Mouse (Mus musculus): Measurements from ENCODE around the gene Als2. TPM values are rescaled to one million over a fixed set of nuclear protein-coding genes. Genes with fewer than 3 reads are reported as not detected.

Als2 gene
- polyA plus RNA-seq, 1 experiment from 2014 or later = 7.1 TPM

- H3K4me3 ChIP-seq = no peak overlapping the region
- H3K9me3 ChIP-seq = no peaks in the 10 kb centered on the region
- peaks cover 49% of the 10 kb centered on the region for H3K36me3 ChIP-seq
- no peaks in the 10 kb centered on the region for H3K27me3 ChIP-seq (replicated peaks)
- no peak for ATAC-seq (ENCODE audit: extremely low read depth, insufficient number of reproducible peaks, low FRiP score, low TSS enrichment)
- no peak overlapping the region for H3K27ac ChIP-seq (replicated peaks)
- no peak overlapping the region for H3K4me2 ChIP-seq
- H3K4me1 ChIP-seq = 0 out of 2 replicates have a peak, but pooled peaks cover 5% of the 10 kb centered on the region
- H3K9ac ChIP-seq = no peak overlapping the region
- WGBS = 64% methylated on average over 4 of the region's 4 CpGs
Measured at GRCm38 (mm10) chr1:59211651-59212050, 25.4 kb downstream of the Als2 start.

GRCm38 (mm10) chr1:59208331-59208730, 28.7 kb downstream of the Als2 start:
- no peak overlapping the region for H3K4me2 ChIP-seq
- 73% methylated on average over 1 of the region's 1 CpGs for WGBS

DNA sequence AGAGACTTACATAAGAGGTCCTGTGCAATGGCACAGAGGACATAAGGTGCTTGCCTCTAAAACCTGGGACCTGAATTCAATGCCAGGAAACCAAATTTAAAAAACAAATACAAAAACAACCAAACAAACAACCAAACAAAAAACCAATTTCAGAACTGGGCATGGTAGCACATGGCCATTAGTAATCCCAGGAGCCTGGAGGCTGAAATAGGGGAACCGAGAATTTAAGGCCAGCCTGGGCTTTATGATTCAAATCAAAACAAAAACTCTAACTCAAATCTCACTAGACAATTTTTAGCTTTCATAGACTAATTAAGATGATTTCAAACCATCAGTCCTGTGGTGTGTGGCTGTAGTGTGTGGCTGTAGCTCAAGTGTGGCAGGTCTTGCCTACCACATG, 32.5 kb downstream of the Als2 start:
- H3K9ac ChIP-seq = no peak overlapping the region
- no peak overlapping the region for H3K4me3 ChIP-seq
- H3K27me3 ChIP-seq (replicated peaks) = no peaks in the 10 kb centered on the region
- no peak overlapping the region for H3K27ac ChIP-seq (replicated peaks)
- H3K36me3 ChIP-seq = peaks cover 51% of the 10 kb centered on the region
- ATAC-seq (ENCODE audit: extremely low read depth, insufficient number of reproducible peaks, low FRiP score, low TSS enrichment) = no peak
- H3K9me3 ChIP-seq = no peaks in the 10 kb centered on the region
- 0 out of 2 replicates have a peak, but pooled peaks cover 5% of the 10 kb centered on the region for H3K4me1 ChIP-seq
- WGBS = 76% methylated on average over 1 of the region's 1 CpGs
- no peak overlapping the region for H3K4me2 ChIP-seq

More at GRCm38 (mm10) chr1:59208331-59208730, 28.7 kb downstream of the Als2 start:
- H3K27ac ChIP-seq (replicated peaks) = no peak overlapping the region
- no peak for ATAC-seq (ENCODE audit: extremely low read depth, insufficient number of reproducible peaks, low FRiP score, low TSS enrichment)
- 0 out of 2 replicates have a peak, but pooled peaks cover 5% of the 10 kb centered on the region for H3K4me1 ChIP-seq
- no peaks in the 10 kb centered on the region for H3K9me3 ChIP-seq
- no peak overlapping the region for H3K9ac ChIP-seq
- no peak overlapping the region for H3K4me3 ChIP-seq
- H3K36me3 ChIP-seq = peaks cover 30% of the 10 kb centered on the region
- no peaks in the 10 kb centered on the region for H3K27me3 ChIP-seq (replicated peaks)

DNA sequence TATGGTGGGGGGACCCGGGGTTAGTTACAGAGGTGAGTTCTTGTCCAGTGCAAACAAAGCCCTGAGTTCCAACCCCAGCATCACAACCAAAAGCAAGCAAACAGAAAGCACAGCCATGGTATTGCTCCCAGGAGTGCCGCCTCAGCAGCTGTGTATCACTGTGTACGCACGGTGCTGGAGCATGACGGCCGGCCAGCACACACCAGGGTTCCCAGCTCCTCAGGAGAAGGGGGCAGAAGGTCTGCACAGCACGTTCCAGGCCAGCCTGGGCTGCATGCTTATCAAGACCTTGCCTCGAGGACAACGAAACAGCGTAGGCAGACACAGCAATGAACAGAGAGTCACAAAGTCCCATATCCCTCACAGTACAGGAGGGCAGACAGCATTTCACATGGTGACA, 34.7 kb downstream of the Als2 start:
- Histone ChIP-seq H3K36me3 (peaks cover 55% of the 10 kb centered on the region), H3K4me3 (no peak overlapping the region), H3K9ac (no peak overlapping the region), H3K27ac (replicated peaks) (no peak overlapping the region), H3K4me2 (no peak overlapping the region), H3K4me1 (no peaks in the 10 kb centered on the region), H3K9me3 (no peaks in the 10 kb centered on the region), H3K27me3 (replicated peaks) (no peaks in the 10 kb centered on the region)
- 86% methylated on average over 10 of the region's 10 CpGs for WGBS
- no peak for ATAC-seq (ENCODE audit: extremely low read depth, insufficient number of reproducible peaks, low FRiP score, low TSS enrichment)

- Histone ChIP-seq H3K9ac (no peak overlapping the region), H3K4me2 (no peak overlapping the region), H3K27me3 (replicated peaks) (no peaks in the 10 kb centered on the region), H3K27ac (replicated peaks) (no peak overlapping the region), H3K4me1 (no peaks in the 10 kb centered on the region), H3K4me3 (no peak overlapping the region), H3K9me3 (no peaks in the 10 kb centered on the region), H3K36me3 (peaks cover 50% of the 10 kb centered on the region)
- 74% methylated on average over 1 of the region's 1 CpGs for WGBS
- no peak for ATAC-seq (ENCODE audit: extremely low read depth, insufficient number of reproducible peaks, low FRiP score, low TSS enrichment)
Measured at GRCm38 (mm10) chr1:59201561-59201960, 35.5 kb downstream of the Als2 start.

DNA sequence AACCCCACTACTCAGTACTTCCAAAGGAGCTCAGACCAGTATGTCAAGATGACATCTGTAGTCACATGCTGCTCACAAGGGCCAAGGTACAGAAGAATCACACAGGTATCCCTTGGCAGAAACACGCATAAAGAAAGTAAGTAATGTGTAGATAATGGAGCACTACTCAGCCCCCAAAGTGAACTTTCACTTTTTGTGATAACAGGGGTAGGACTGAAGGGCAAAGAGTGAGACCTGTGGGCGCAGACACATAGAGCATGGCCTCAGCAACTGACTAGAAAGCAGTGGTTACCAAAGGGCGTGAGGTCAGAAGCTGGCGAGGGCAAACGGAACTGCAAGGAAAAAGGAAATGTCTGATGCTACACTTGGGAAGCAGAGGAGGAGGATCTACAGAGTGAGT, 36.1 kb downstream of the Als2 start:
- Histone ChIP-seq H3K27ac (replicated peaks) (no peak overlapping the region), H3K4me2 (no peak overlapping the region), H3K4me1 (no peaks in the 10 kb centered on the region), H3K27me3 (replicated peaks) (no peaks in the 10 kb centered on the region), H3K4me3 (no peak overlapping the region), H3K9me3 (no peaks in the 10 kb centered on the region), H3K9ac (no peak overlapping the region), H3K36me3 (peaks cover 55% of the 10 kb centered on the region)
- WGBS = 85% methylated on average over 5 of the region's 5 CpGs
- no peak for ATAC-seq (ENCODE audit: extremely low read depth, insufficient number of reproducible peaks, low FRiP score, low TSS enrichment)

DNA sequence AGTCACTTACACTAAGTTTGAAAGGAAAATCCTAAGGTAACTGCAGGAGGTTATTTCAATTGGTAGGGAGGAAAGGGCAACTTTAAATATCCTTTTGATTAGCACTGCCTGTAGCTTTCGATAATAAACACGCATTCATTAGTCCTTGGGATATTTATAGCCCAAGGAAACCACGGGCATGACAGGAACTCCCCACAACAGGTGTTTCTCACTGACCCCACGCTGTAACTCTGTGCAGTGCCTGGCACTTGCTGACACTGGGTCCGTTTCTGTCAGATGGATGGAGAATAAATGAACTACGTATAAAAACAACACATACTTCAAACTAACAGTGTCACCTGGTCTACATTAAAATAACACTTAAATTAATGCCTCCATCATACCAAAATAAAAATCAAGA, 42.1 kb downstream of the Als2 start:
- Histone ChIP-seq H3K4me2 (no peak overlapping the region), H3K4me3 (no peak overlapping the region), H3K27ac (replicated peaks) (no peak overlapping the region), H3K36me3 (peaks cover 75% of the 10 kb centered on the region), H3K9ac (no peak overlapping the region), H3K27me3 (replicated peaks) (no peaks in the 10 kb centered on the region), H3K4me1 (0 out of 2 replicates have a peak, but pooled peaks cover 3% of the 10 kb centered on the region), H3K9me3 (no peaks in the 10 kb centered on the region)
- WGBS = 37% methylated on average over 6 of the region's 6 CpGs
- no peak for ATAC-seq (ENCODE audit: extremely low read depth, insufficient number of reproducible peaks, low FRiP score, low TSS enrichment)

DNA sequence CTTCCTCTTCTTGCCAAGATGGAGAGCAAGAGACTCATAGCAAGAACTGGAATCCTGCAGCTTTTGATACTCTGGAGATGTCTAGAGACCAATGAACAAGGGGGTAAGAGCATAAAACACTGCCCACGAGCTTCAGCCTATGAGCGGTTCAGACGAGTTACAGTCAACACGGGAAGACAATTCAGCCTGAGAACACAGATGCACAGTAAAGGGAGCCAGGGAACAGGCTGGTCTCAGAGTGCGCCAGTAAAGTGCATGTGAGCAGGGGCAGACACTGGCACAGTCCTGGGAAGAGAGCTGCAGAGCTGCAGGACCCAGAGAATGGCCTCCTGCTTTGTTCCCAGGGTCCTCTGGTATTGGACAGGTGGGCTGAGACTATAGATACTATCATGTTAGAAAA, 49.2 kb downstream of the Als2 start:
- Histone ChIP-seq H3K27me3 (replicated peaks) (no peaks in the 10 kb centered on the region), H3K4me2 (no peak overlapping the region), H3K9me3 (no peaks in the 10 kb centered on the region), H3K4me1 (no peaks in the 10 kb centered on the region), H3K9ac (no peak overlapping the region), H3K4me3 (no peak overlapping the region), H3K36me3 (peaks cover 71% of the 10 kb centered on the region), H3K27ac (replicated peaks) (no peak overlapping the region)
- WGBS = 80% methylated on average over 5 of the region's 5 CpGs
- no peak for ATAC-seq (ENCODE audit: extremely low read depth, insufficient number of reproducible peaks, low FRiP score, low TSS enrichment)

- H3K36me3 ChIP-seq = peaks cover 74% of the 10 kb centered on the region
Measured at GRCm38 (mm10) chr1:59186317-59186716, 50.7 kb downstream of the Als2 start.

DNA sequence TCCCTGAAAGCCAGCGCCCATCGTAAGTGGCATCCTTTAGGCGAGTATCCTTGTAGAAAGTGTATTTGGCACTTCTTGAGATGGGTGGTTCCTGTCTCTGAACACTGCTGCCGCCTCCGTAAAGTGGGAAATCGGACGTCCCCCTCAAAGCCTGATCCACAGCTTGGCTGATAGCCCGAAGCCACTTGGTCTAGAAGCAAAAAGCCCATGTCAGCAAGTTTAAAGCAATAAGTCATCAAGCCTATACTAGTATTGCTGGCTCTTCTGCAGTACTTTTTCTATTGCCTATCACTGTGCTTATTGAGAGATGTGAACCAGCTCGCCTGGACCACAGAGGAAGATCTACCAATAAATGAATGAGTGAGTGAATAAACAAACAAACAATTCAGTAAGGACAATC, 51.6 kb downstream of the Als2 start:
- H3K9me3 ChIP-seq = no peaks in the 10 kb centered on the region
- no peaks in the 10 kb centered on the region for H3K27me3 ChIP-seq (replicated peaks)
- 85% methylated on average over 9 of the region's 9 CpGs for WGBS
- no peak overlapping the region for H3K9ac ChIP-seq
- H3K4me1 ChIP-seq = no peaks in the 10 kb centered on the region
- H3K4me2 ChIP-seq = no peak overlapping the region
- H3K36me3 ChIP-seq = peaks cover 69% of the 10 kb centered on the region
- H3K27ac ChIP-seq (replicated peaks) = no peak overlapping the region
- H3K4me3 ChIP-seq = no peak overlapping the region
- no peak for ATAC-seq (ENCODE audit: extremely low read depth, insufficient number of reproducible peaks, low FRiP score, low TSS enrichment)

More at GRCm38 (mm10) chr1:59186317-59186716, 50.7 kb downstream of the Als2 start:
- H3K9ac ChIP-seq = no peak overlapping the region
- H3K4me3 ChIP-seq = no peak overlapping the region
- no peak overlapping the region for H3K27ac ChIP-seq (replicated peaks)
- H3K9me3 ChIP-seq = no peaks in the 10 kb centered on the region
- no peak for ATAC-seq (ENCODE audit: extremely low read depth, insufficient number of reproducible peaks, low FRiP score, low TSS enrichment)
- H3K4me1 ChIP-seq = no peaks in the 10 kb centered on the region
- H3K27me3 ChIP-seq (replicated peaks) = no peaks in the 10 kb centered on the region
- no peak overlapping the region for H3K4me2 ChIP-seq
- WGBS = 83% methylated on average over 10 of the region's 10 CpGs

DNA sequence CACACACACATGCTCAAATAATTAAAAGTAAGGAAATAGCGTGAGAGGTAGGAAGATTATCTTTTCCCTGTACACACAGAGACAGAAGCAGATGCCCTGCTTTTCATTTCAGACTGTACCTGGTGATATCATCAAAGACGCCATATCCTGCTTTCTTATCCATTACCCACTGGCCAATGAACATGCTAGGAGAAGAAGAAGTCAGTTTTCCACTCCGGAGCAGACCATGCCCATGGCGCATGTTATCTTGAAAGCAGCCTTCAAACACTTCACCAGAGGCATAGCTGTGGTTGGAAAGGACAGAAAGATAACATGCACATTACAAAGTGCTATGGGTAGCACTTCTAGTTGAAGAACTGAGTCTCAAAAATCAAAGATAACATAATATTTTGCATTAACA, 54.0 kb downstream of the Als2 start:
- Histone ChIP-seq H3K27me3 (replicated peaks) (no peaks in the 10 kb centered on the region), H3K4me2 (no peak overlapping the region), H3K36me3 (peaks cover 85% of the 10 kb centered on the region), H3K4me3 (no peak overlapping the region), H3K27ac (replicated peaks) (no peak overlapping the region), H3K9me3 (no peaks in the 10 kb centered on the region), H3K9ac (no peak overlapping the region), H3K4me1 (no peaks in the 10 kb centered on the region)
- ATAC-seq (ENCODE audit: extremely low read depth, insufficient number of reproducible peaks, low FRiP score, low TSS enrichment) = no peak
- WGBS = 66% methylated on average over 4 of the region's 4 CpGs

GRCm38 (mm10) chr1:59182373-59182772, 54.7 kb downstream of the Als2 start:
- Histone ChIP-seq H3K4me2 (no peak overlapping the region), H3K27me3 (replicated peaks) (no peaks in the 10 kb centered on the region), H3K9me3 (no peaks in the 10 kb centered on the region), H3K36me3 (peaks cover 88% of the 10 kb centered on the region), H3K9ac (no peak overlapping the region), H3K4me1 (no peaks in the 10 kb centered on the region), H3K27ac (replicated peaks) (no peak overlapping the region), H3K4me3 (no peak overlapping the region)
- no peak for ATAC-seq (ENCODE audit: extremely low read depth, insufficient number of reproducible peaks, low FRiP score, low TSS enrichment)
- WGBS = 92% methylated on average over 2 of the region's 2 CpGs
